Mouse (Mus musculus) neural tube, embryonic 12.5 days (tissue): Measurements from ENCODE around the gene Nlrc3. TPM values are rescaled to one million over a fixed set of nuclear protein-coding genes. Genes with fewer than 3 reads are reported as not detected.
"Not testable (repeated sequence)": the region's sequence is repeated elsewhere in the genome, so short reads cannot be mapped to it uniquely, and the experiment has no call there.

Experiments used
- ATAC-seq: fragments of 200-750 bp; cut with Nextera tagmentation; 2 replicates; pipeline ENCODE4 v1.8.0; 2017; ENCODE audit warnings: low read depth, mild to moderate bottlenecking, moderate TSS enrichment, moderate library complexity; ENCODE audit not compliant: low FRiP score
- H3K27ac ChIP-seq: fragments of 300-500 bp; sonication (generic); 2 replicates; pipeline ENCODE4 v1.5.1; 2016
- H3K27me3 ChIP-seq: fragments of 300-500 bp; sonication (generic); replicated peaks from 2 replicates; pipeline ENCODE4 v1.6.1; 2016; ENCODE audit warnings: mild to moderate bottlenecking
- H3K36me3 ChIP-seq: fragments of 300-500 bp; sonication (generic); 2 replicates; pipeline ENCODE4 v1.6.1; 2016; ENCODE audit warnings: mild to moderate bottlenecking
- H3K4me1 ChIP-seq: fragments of 300-500 bp; sonication (generic); 2 replicates; pipeline ENCODE4 v1.6.1; 2016
- H3K4me2 ChIP-seq: fragments of 300-500 bp; sonication (generic); replicated peaks from 2 replicates; pipeline ENCODE4 v1.6.1; 2016; ENCODE audit warnings: mild to moderate bottlenecking
- H3K4me3 ChIP-seq: fragments of 300-500 bp; sonication (generic); 2 replicates; pipeline ENCODE4 v1.5.1; 2016
- H3K9ac ChIP-seq: fragments of 300-500 bp; sonication (generic); 2 replicates; pipeline ENCODE4 v1.6.1; 2016; ENCODE audit warnings: mild to moderate bottlenecking
- H3K9me3 ChIP-seq: fragments of 300-500 bp; sonication (generic); 2 replicates; pipeline ENCODE4 v1.6.1; 2016; ENCODE audit warnings: mild to moderate bottlenecking
- WGBS: fragments of 180-500 bp; shearing (Covaris S2); methylation state at CpG from one replicate; pipeline ENCODE4 v1.1.7; 2016; 5-methylcytosine and 5-hydroxymethylcytosine counted together
- polyA plus RNA-seq: library from polyadenylated mRNA; unstranded; fragments of >200 nt; fragmentation: Nextera tagmentation; extraction: Ambion mirVana; gene quantifications from 2 replicates; pipeline ENCODE4 v1.2.1, GENCODE M21; 2016

Nlrc3 gene
- polyA plus RNA-seq, 1 experiment from 2014 or later, result 1.4 TPM

GRCm38 (mm10) chr16:3975658-3976057 lies 774 bp downstream of the Nlrc3 start:
- Histone ChIP-seq H3K9me3 (no peaks in the 10 kb centered on the region), H3K27me3 (no peaks in the 10 kb centered on the region), H3K36me3 (peaks cover 26% of the 10 kb centered on the region), H3K27ac (no peak overlapping the region), H3K4me2 (no peak overlapping the region), H3K4me3 (no peak overlapping the region), H3K4me1 (no peaks in the 10 kb centered on the region), H3K9ac (no peak overlapping the region)
- whole genome bisulfite sequencing, result 91% methylated on average over 7 of the region's 7 CpGs
- no peak for ATAC-seq

DNA sequence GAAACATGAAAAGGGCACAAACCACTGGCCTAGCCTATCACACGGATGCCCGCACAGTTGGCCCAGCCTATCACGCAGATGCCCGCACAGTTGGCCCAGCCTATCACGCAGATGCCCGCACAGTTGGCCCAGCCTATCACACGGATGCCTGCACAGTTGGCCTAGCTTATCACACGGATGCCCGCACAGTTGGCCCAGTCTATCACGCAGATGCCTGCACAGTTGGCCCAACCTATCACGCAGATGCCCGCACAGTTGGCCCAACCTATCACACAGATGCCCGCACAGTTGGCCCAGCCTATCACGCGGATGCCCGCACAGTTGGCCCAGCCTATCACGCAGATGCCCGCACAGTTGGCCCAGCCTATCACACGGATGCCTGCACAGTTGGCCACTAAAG lies 2.0 kb downstream of the Nlrc3 start:
- H3K4me1 ChIP-seq, H3K9ac ChIP-seq, H3K9me3 ChIP-seq, H3K27me3 ChIP-seq, ATAC-seq, H3K4me3 ChIP-seq, H3K4me2 ChIP-seq, H3K27ac ChIP-seq: not testable (repeated sequence)
- WGBS, result 90% methylated on average over 19 of the region's 19 CpGs
- H3K36me3 ChIP-seq, result peaks cover 14% of the 10 kb centered on the region

DNA sequence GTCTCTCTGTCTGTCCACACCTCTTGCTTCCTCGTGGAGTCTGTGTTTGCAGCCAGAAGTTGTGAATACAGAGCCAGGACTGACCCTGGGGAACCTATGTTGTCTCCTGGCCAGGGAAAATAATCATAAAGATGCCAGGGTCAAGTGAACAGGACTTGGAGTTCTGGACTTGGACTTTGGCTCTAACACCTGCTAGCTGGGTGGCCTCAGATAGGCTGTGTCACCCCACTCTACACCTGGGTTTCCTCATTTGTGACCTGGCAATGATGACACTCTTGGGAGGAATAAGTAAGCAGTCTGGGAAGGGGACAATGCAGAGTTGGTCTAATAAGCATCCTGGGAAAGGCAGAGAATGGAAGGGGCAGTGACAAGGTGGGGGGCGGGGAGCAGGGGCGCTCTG lies 10.9 kb downstream of the Nlrc3 start:
- H3K9ac ChIP-seq, result no peak overlapping the region
- H3K4me1 ChIP-seq, result no peaks in the 10 kb centered on the region
- no peak for ATAC-seq
- H3K27me3 ChIP-seq, result no peaks in the 10 kb centered on the region
- no peak overlapping the region for H3K4me2 ChIP-seq
- H3K4me3 ChIP-seq, result no peak overlapping the region
- WGBS, result 85% methylated on average over 3 of the region's 3 CpGs
- no peaks in the 10 kb centered on the region for H3K9me3 ChIP-seq
- H3K36me3 ChIP-seq, result no peaks in the 10 kb centered on the region
- H3K27ac ChIP-seq, result no peak overlapping the region

GRCm38 (mm10) chr16:3964990-3965389 lies 11.4 kb downstream of the Nlrc3 start:
- Histone ChIP-seq H3K27ac (no peak overlapping the region), H3K4me1 (no peaks in the 10 kb centered on the region), H3K9me3 (no peaks in the 10 kb centered on the region), H3K4me2 (no peak overlapping the region), H3K27me3 (no peaks in the 10 kb centered on the region), H3K4me3 (no peak overlapping the region), H3K9ac (no peak overlapping the region), H3K36me3 (no peaks in the 10 kb centered on the region)
- ATAC-seq, result no peak
- WGBS, result 80% methylated on average over 10 of the region's 10 CpGs

DNA sequence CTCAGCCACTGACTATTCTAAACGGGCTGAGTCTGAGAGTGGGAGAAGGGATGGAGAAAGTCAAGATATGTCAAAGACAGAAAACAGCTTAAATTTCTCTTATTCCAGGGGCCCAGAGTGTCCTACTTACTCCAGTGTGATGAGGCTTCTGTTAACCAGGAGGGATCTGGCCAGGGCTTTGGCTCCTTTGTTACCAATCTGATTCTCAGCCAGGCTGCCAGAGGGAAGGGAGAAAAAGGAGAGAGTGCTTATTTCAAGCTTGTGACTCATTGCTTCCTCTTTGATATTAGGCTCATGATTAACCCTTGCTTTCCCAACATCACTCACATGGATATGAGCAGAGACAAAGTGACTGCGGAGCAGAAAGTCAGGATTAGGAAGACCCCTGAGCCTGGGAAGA lies 17.2 kb downstream of the Nlrc3 start:
- Histone ChIP-seq H3K27me3 (no peaks in the 10 kb centered on the region), H3K4me1 (no peaks in the 10 kb centered on the region), H3K36me3 (no peaks in the 10 kb centered on the region), H3K27ac (no peak overlapping the region), H3K9ac (no peak overlapping the region), H3K4me2 (no peak overlapping the region), H3K4me3 (no peak overlapping the region), H3K9me3 (no peaks in the 10 kb centered on the region)
- no peak for ATAC-seq
- 69% methylated on average over 2 of the region's 2 CpGs for WGBS

DNA sequence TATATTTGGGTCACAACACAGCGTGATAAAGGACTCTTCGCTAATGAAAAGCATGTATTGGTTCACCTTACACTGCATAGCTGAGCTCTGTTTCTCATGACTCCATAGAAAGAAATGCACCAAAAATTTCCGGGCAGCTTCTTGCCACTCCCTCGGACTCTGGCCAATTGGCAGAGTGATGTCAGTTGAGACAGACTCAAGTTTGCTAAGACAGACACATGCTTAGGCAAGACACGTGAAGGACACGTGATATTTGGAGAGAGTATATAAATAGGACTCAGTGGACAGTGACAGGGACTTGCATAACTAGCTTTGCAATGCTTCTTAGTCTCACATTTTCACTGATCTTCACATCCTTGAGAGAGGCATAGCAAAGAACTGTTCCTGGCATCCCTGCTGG lies 20.1 kb downstream of the Nlrc3 start:
- 89% methylated on average over 6 of the region's 6 CpGs for WGBS
- Histone ChIP-seq H3K4me1 (no peaks in the 10 kb centered on the region), H3K27me3 (no peaks in the 10 kb centered on the region), H3K4me3 (no peak overlapping the region), H3K9ac (no peak overlapping the region), H3K27ac (no peak overlapping the region), H3K4me2 (no peak overlapping the region), H3K36me3 (no peaks in the 10 kb centered on the region), H3K9me3 (no peaks in the 10 kb centered on the region)
- ATAC-seq, result no peak

DNA sequence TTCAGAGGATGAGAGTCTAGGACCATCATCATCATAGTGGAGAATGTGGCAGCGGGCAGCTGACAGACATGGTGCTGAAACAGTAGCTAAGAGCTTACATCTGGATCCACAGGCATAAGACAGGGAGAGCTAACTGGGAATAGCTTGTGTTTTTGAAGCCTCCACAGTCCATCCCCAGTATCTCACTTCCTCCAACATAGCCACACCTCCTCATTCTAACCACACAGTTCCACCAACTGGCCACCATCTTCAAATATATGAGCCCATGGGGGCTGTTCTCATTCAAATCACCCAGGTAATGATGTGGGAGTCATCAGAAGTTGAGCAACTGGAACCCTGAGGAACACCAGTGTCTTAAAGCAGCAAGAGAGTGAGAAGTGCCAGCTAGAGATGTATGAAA lies 25.3 kb downstream of the Nlrc3 start:
- Histone ChIP-seq H3K4me3 (no peak overlapping the region), H3K27ac (no peak overlapping the region), H3K36me3 (no peaks in the 10 kb centered on the region), H3K27me3 (no peaks in the 10 kb centered on the region), H3K9me3 (no peaks in the 10 kb centered on the region), H3K4me2 (no peak overlapping the region), H3K4me1 (no peaks in the 10 kb centered on the region), H3K9ac (no peak overlapping the region)
- 95% methylated on average over 1 of the region's 1 CpGs for WGBS
- ATAC-seq, result no peak

- no peaks in the 10 kb centered on the region for H3K4me1 ChIP-seq
- no peak overlapping the region for H3K27ac ChIP-seq
- 94% methylated on average over 4 of the region's 4 CpGs for WGBS
- H3K36me3 ChIP-seq, result peaks cover 62% of the 10 kb centered on the region
- H3K9me3 ChIP-seq, result no peaks in the 10 kb centered on the region
- ATAC-seq, result no peak
- H3K4me2 ChIP-seq, result no peak overlapping the region
- H3K9ac ChIP-seq, result no peak overlapping the region
- H3K27me3 ChIP-seq, result no peaks in the 10 kb centered on the region
- no peak overlapping the region for H3K4me3 ChIP-seq
These were observed 41.7 kb downstream of the Nlrc3 start for GRCm38 (mm10) chr16:3934701-3935100.

GRCm38 (mm10) chr16:3934091-3934490 lies 42.3 kb downstream of the Nlrc3 start:
- Histone ChIP-seq H3K4me1 (no peaks in the 10 kb centered on the region), H3K36me3 (peaks cover 66% of the 10 kb centered on the region), H3K27ac (no peak overlapping the region), H3K9me3 (no peaks in the 10 kb centered on the region), H3K9ac (no peak overlapping the region), H3K27me3 (no peaks in the 10 kb centered on the region), H3K4me2 (no peak overlapping the region), H3K4me3 (no peak overlapping the region)
- ATAC-seq, result no peak
- 98% methylated on average over 1 of the region's 1 CpGs for WGBS

GRCm38 (mm10) chr16:3933536-3933935 lies 42.9 kb downstream of the Nlrc3 start:
- H3K4me2 ChIP-seq, result no peak overlapping the region
- H3K27me3 ChIP-seq, result no peaks in the 10 kb centered on the region
- no peaks in the 10 kb centered on the region for H3K4me1 ChIP-seq
- H3K36me3 ChIP-seq, result peaks cover 65% of the 10 kb centered on the region
- H3K9me3 ChIP-seq, result no peaks in the 10 kb centered on the region
- 92% methylated on average over 6 of the region's 6 CpGs for WGBS
- H3K9ac ChIP-seq, result no peak overlapping the region
- ATAC-seq, result no peak
- H3K27ac ChIP-seq, result no peak overlapping the region
- H3K4me3 ChIP-seq, result no peak overlapping the region

DNA sequence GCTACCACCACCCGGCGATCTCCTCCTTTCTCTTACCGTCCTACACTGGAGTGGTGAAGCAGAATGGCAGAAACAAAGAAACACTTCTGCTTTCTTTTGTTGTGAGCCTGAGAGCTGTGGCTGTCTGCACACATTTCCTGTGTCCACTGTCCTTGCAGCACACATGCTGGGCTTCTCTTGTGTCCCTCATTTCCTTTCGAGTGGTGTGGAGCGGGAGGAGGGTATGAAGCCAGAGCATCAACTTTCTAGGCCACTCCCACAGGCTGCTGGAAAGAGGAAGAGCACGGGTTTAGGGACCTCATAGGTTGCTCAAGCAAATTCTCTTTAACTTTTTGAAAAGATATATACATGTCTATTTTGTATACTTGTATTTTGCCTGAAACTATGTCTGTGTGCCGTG lies 47.3 kb downstream of the Nlrc3 start:
- 87% methylated on average over 7 of the region's 7 CpGs for WGBS
- Histone ChIP-seq H3K9ac (no peak overlapping the region), H3K36me3 (peaks cover 64% of the 10 kb centered on the region), H3K4me3 (no peak overlapping the region), H3K9me3 (no peaks in the 10 kb centered on the region), H3K4me1 (no peaks in the 10 kb centered on the region), H3K27ac (no peak overlapping the region), H3K27me3 (no peaks in the 10 kb centered on the region), H3K4me2 (no peak overlapping the region)
- ATAC-seq, result no peak

DNA sequence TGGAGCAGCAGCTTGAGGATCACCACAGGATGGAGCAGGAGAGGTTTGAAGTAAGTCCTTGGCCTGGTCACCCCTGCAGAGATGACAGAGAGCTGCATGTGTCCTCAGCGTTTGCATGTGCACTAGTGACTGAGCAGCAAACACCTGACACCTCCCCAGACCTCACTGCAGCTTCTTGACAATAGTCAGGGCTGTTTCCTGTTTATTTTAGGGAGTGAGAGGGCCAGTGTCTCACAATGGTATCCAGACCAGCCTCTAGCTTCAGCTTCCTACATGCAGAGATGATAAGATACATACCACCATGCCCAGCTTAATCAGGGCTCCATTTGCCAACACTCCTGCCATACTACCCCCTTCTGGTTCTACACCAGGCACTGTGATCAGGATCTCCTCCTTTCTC lies 47.9 kb downstream of the Nlrc3 start:
- Histone ChIP-seq H3K27ac (no peak overlapping the region), H3K4me3 (no peak overlapping the region), H3K4me1 (no peaks in the 10 kb centered on the region), H3K27me3 (no peaks in the 10 kb centered on the region), H3K36me3 (peaks cover 63% of the 10 kb centered on the region), H3K9ac (no peak overlapping the region), H3K9me3 (no peaks in the 10 kb centered on the region), H3K4me2 (no peak overlapping the region)
- 70% methylated on average over 1 of the region's 1 CpGs for WGBS
- ATAC-seq, result no peak

- no peak overlapping the region for H3K4me2 ChIP-seq
- no peak overlapping the region for H3K4me3 ChIP-seq
- H3K4me1 ChIP-seq, result no peaks in the 10 kb centered on the region
- no peak overlapping the region for H3K9ac ChIP-seq
- H3K27ac ChIP-seq, result no peak overlapping the region
- H3K27me3 ChIP-seq, result no peaks in the 10 kb centered on the region
- ATAC-seq, result no peak
- WGBS, result 73% methylated on average over 4 of the region's 4 CpGs
- H3K36me3 ChIP-seq, result peaks cover 72% of the 10 kb centered on the region
- H3K9me3 ChIP-seq, result no peaks in the 10 kb centered on the region
These were observed 52.5 kb downstream of the Nlrc3 start for GRCm38 (mm10) chr16:3923966-3924365.

GRCm38 (mm10) chr16:3923515-3923914 lies 52.9 kb downstream of the Nlrc3 start:
- Histone ChIP-seq H3K4me3 (no peak overlapping the region), H3K27ac (no peak overlapping the region), H3K9me3 (no peaks in the 10 kb centered on the region), H3K9ac (no peak overlapping the region), H3K4me1 (no peaks in the 10 kb centered on the region), H3K27me3 (no peaks in the 10 kb centered on the region), H3K36me3 (peaks cover 70% of the 10 kb centered on the region), H3K4me2 (no peak overlapping the region)
- WGBS, result 95% methylated on average over 3 of the region's 3 CpGs
- no peak for ATAC-seq
